Mouse (Mus musculus) MN1 (cell line): Measurements from ENCODE around the gene Nr4a1.

Experiments used
- DNase-seq: peaks from one replicate; pipeline ENCODE4 v3.0.0-alpha.2; 2016; ENCODE audit warnings: low spot score

The Nr4a1 gene

GRCm38 (mm10) chr15:101256463-101257206, 2.6 kb downstream of the Nr4a1 start:
- DNase-seq = no peak

- DNase-seq = no peak
Observed at GRCm38 (mm10) chr15:101258420-101258819, 4.4 kb downstream of the Nr4a1 start.

GRCm38 (mm10) chr15:101259922-101260321, 5.9 kb downstream of the Nr4a1 start:
- no peak for DNase-seq

- DNase-seq = peak; percentile 83
Observed at GRCm38 (mm10) chr15:101260387-101260786, 6.3 kb downstream of the Nr4a1 start.

GRCm38 (mm10) chr15:101260874-101261622, 7.0 kb downstream of the Nr4a1 start:
- DNase-seq = no peak

GRCm38 (mm10) chr15:101262502-101262901, 8.4 kb downstream of the Nr4a1 start:
- no peak for DNase-seq

GRCm38 (mm10) chr15:101266132-101266963, 12.3 kb downstream of the Nr4a1 start:
- DNase-seq = no peak

GRCm38 (mm10) chr15:101267053-101268032, 13.3 kb downstream of the Nr4a1 start:
- DNase-seq = no peak

GRCm38 (mm10) chr15:101270101-101270820, 16.2 kb downstream of the Nr4a1 start:
- no peak for DNase-seq

GRCm38 (mm10) chr15:101271107-101271506, 17.0 kb downstream of the Nr4a1 start:
- no peak for DNase-seq

GRCm38 (mm10) chr15:101271513-101271912, 17.4 kb downstream of the Nr4a1 start:
- no peak for DNase-seq

GRCm38 (mm10) chr15:101274380-101274779, 20.3 kb downstream of the Nr4a1 start:
- no peak for DNase-seq

GRCm38 (mm10) chr15:101277351-101277899, 23.4 kb downstream of the Nr4a1 start:
- no peak for DNase-seq

- no peak for DNase-seq
Observed at GRCm38 (mm10) chr15:101278589-101278988, 24.5 kb downstream of the Nr4a1 start.

- DNase-seq = no peak
Observed at GRCm38 (mm10) chr15:101279430-101279999, 25.4 kb downstream of the Nr4a1 start.

GRCm38 (mm10) chr15:101282471-101282870, 28.4 kb downstream of the Nr4a1 start:
- no peak for DNase-seq

GRCm38 (mm10) chr15:101283183-101283910, 29.3 kb downstream of the Nr4a1 start:
- peak; percentile 90 for DNase-seq

- peak; percentile 97 for DNase-seq
Observed at GRCm38 (mm10) chr15:101283911-101284750, 30.1 kb downstream of the Nr4a1 start, which contains the start of gene Atg101. Atg101 (plus strand) TSS chr15:101284272.
